Mouse (Mus musculus) fibroblast of lung, adult 2 months (primary cell): ENCODE data around the gene Mybphl.

Source experiments
- DNase-seq: peaks from one replicate; pipeline ENCODE4 v3.0.0-alpha.2; 2011; ENCODE audit warnings: low read depth

The Mybphl gene

DNA sequence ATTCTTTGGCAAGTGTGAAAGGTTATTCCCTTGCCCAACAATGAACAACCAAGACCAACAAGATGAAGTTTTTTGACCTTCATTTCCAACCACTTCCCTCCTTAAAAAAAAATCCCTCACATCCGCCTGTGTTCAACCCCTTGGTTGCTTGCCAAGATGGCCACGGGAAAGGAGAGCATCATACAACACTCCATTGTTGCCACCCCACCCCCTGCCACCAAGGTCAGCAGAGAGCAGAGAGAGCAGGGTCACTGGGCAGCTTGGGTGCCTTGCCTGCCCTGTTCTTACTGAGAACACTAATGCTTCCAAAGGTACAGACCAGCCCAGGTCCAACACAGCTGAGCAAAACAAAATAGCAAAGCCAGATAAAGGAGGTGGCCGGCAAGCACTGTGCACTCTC lies 7.6 kb downstream of the Mybphl start:
- DNase-seq = no peak

DNA sequence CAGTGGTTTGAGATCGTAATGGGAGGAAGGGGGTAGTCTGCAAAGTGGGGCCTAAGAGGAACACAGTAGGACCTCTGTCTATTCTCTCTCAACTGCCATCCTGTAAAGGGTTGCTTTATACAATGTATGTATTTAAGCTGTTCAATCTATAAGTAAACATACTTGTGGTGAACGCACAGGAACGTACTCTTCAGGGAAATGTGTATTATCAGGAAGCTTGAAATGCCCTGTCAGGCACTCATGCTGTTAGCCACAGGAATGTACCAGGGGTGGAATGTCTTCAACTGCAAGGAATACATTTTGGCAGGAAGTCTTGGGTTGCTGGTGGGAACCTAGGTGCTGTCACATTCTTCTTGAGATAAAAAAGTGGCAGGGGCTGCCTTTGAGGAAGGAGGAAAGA lies 8.0 kb downstream of the Mybphl start:
- DNase-seq = no peak

DNA sequence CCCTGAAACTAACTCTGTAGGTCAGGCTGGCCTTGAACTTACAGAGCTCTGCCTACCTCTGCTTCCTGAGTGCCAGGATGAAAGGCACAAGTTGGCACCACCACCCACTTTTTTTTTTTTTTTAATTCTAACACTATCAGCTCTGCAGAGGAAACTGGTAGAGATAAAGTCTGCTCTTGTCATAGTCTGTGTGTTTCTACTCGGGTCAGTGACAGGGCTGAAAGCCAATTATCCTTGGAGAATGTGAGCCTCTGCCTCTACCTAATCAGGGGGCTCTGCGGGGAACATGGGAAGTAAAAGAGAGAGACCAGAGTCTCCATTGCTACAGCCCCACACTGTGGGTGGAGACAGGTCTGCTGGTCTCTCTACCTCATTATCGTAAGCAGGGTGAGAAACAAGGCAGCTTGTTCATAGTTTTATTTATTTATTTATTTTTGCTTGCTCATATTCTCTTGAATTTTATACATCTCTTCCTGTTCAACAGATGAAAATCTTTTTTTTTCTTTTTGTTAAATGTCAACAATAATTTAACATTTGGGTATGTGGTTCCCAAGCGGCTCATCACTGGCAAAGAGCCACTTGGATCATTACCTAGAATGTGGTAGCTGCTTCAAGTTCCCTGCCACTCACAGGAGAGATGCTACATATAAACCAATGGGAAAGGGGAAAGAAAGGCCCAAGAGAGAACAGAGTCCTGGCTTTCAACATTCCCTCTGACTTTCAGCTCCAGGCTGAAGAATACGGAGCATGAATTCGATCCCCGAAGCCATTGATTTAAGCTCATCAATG lies 14.4 kb downstream of the Mybphl start:
- no peak for DNase-seq

DNA sequence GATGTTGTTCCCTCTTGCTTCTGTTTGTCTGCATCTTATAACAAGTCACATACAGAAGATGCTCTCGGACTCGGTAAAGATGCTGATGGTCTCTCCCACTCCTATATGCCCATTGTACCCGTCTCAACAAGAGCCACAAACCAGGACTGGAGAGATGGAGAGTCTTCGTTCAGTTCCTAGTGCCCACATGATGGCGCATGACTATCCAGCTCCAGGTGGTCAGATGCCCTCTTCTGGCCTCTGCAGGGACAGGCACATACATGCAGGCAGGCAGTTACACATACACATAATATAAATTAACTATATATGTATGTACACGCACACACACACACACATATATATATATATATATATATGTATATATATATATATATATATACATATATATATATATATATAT lies 16.0 kb downstream of the Mybphl start:
- no peak for DNase-seq

DNA sequence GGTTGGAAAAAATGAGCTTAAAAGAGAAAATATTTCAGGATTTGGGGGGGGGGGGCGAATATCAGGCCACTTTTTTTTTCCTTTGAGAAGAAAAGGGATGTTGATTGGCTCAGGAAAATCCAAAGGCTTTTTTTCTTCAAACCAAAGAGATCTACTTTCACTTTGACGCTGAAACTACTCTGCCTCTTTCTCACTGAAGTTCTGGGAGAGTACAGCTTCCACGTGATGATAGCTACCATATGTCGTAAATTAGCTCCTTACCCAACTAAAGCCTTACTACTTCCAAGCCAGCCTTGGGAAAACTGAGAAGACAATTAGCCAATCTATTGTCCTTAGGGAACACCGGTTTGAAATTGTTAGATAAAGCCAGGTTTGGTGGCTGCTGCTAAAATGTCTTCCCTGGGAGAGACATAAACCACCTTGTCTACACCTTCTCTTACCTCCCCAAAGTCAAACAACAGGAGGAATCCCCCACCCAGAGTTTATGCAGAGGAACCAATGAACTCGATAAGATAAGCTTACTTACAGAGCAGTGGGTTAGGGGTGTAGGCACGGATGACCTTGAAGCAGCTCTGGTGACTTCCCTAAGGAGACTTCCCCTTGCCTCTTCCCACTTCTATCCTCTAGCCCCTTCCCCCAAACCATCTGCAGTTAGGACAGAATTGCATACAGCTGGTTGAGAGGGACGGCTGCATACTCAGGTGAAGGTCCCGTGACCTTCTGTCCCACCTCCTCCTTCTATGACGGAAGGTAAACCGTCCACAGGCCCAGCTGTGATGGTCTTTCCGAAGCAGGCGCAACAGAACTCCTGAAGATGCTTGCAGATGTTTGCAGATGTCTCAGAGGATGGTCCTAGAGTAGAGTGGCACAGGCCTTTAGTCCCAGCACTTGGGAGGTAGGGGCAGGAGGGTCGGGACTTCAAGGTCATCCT lies 17.5 kb downstream of the Mybphl start:
- DNase-seq = peak; percentile 44

DNA sequence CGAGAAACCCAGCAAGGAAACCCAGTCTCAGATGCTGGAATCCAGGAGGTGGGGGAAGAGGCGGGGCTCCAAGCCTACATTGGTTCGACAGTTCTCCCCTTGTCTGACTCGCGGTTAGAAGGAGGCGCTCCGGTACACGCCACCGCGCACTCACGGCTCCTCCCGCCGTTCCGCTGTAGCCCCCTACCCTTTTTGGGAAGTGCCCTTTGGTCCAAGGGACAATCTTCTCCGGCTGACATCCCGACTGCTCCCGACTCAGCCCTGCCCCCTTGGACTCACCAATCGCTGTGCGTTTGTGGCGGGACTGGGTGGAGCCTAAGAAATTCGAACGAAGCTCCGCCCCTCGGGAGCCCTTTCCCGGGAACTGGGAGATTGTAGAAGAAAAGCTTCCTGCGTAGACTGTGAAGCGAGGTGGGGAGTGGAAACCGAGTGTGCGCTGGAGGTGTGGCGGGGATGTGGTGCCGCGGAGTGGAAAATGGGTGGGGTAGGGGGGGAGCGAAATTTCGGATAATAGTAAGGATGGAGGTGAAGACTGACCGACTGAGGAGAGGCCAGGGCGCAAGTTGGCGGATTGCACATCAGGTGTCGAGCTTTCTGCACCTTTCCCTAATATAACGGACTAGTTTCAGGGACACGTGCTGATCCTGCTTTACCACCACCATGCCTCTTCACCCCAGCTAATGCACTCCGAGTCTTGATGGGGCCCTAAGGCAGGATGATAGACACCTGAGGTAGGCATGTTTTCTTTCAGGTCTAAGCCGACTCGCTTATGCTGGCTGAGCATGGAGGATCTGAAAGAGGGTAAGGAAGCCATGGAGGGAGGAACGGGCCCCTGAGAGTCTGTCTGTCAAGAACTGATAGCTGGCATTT lies 19.0 kb downstream of the Mybphl start, which contains the start of gene Psrc1:
Gene Psrc1 (plus strand): TSS at position 355 of the 870 bp plus-strand sequence.
- peak; percentile 78 for DNase-seq

DNA sequence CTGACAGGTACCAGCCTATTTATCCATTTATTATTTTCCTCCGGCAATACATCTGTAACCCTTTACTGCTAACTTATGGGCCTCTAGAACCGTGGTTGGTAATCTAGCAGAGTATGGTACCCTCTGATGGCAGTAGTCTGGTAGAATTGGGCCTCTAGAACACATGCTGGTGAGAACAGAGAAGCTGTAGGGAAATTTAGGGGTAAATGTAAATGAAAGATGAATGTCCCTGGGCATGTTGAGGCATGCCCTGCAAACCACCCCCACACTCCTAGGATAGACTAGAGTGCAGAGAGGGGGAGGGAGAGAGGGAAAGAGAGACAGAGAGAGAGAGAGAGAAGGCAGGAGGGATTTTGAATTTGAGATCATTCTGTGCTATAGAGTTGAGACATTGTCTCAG lies 19.7 kb downstream of the Mybphl start:
- DNase-seq = no peak

DNA sequence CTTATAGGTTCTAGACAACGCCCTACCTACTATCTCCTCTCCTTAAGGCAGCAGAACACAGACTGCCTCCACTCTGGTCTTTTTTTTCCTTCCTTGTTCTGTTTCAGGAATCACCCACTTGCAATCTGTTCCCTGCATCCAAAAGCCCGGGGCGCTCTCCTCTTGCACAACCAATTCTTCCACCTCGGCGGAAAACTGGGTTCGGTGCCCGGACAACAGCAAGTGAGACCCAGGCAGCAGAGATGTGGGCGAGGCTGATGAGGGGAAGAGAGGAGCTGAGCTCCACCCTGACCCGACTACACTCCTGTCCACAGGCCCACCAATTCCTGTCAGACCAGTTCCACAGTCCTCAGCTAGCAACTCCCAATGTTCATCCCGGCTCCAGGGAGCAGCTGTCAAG lies 21.5 kb downstream of the Mybphl start:
- DNase-seq = no peak

DNA sequence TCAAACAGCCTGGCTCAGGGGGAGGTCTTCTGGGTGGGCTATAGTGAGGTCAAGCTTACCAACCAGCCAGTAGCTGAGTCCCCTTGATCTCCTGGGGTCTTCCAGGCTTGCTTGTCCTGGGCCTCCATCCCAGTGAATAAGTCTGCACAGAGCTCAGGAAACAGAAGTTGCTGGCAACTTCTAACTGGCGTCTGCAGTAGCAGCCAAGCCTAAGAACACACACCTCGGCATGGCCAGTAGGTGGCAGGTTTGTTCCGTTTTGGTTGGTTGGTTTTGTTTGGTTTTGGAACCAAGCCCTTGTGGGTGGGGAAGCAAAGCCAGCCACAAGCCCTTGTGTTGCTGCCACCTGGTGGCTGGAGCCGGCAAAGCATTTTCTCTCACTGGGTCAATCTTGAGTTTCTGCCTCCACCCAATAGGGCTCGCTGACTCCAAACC lies 24.4 kb downstream of the Mybphl start:
- peak; percentile 95 for DNase-seq

DNA sequence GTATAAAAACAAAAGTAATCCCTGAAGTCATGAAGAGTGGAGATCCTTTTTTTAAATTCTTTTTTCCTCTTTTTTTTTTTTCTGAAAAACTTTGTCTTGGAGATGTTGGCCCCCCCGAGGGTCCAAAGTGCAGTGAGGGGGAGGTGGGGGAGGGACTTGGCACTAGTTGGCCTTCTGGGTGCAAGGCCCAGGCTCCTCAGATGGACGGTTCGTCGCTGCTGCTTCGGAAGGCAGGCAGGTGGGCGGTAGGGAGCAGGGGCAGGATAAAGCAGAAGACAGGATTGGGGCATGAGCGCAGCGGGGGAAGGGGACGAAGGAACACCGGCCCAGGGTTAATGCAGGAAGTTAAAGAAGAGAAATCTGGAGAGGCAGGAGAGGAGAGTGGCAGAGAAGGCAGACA lies 27.6 kb downstream of the Mybphl start:
- DNase-seq = no peak

DNA sequence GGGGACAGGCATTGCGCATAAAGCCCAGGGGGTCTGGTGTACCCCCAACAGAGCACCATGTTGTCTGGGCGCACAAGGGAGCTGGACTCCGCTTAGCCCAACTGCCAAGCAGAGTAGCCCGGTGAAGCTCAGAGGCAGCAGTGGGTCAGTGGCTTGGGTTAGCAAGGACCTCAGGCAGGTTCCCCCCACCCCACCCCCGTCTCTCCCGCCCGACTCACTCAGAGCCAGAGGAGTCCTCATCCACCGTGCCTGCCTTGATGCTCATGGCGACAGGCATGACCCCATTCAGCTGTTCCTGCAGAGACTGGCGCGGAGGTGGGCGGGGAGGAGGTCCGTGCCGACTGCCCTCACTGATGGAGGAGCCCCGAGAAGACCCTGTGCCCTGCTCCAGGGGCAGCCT lies 28.1 kb downstream of the Mybphl start:
- DNase-seq = no peak

DNA sequence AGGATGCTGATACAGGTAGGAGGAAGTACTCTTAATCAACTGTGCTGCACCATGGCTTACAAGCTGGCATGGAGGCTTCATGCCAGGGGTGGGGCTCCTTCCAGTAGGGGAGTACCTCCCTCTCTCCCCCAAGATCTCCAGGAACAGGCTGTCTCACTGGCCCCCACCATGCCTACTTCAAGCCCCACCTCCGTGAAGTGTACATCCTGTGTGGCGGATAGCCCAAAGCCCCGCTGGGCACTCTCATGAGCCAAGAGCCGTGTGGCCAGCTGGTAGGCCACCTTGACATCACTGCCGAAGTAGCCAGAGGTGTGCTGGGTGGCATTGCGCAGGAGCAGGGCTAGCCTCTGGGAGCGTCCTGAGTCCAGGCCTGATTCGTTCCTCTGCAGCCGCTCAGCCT lies 33.6 kb downstream of the Mybphl start:
- no peak for DNase-seq

DNA sequence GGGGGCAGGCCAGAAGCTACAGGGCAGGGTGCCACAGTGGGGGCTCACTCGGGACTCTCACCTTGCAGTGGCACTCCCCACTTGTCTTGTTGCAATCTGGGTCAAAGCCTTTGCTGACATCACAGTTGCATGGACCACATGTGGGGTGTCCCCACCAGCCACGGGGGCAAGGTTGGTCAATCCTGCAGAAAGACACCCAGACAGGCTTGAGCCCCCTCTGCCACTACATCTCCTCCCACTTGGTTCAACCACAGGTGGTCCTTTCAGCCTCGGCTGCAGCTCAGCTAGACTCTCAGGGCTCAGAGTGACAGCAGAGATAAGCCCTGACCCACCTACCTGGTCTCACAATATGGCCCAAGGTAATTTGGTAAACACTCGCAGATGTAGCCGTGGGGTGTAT lies 35.7 kb downstream of the Mybphl start:
- no peak for DNase-seq

DNA sequence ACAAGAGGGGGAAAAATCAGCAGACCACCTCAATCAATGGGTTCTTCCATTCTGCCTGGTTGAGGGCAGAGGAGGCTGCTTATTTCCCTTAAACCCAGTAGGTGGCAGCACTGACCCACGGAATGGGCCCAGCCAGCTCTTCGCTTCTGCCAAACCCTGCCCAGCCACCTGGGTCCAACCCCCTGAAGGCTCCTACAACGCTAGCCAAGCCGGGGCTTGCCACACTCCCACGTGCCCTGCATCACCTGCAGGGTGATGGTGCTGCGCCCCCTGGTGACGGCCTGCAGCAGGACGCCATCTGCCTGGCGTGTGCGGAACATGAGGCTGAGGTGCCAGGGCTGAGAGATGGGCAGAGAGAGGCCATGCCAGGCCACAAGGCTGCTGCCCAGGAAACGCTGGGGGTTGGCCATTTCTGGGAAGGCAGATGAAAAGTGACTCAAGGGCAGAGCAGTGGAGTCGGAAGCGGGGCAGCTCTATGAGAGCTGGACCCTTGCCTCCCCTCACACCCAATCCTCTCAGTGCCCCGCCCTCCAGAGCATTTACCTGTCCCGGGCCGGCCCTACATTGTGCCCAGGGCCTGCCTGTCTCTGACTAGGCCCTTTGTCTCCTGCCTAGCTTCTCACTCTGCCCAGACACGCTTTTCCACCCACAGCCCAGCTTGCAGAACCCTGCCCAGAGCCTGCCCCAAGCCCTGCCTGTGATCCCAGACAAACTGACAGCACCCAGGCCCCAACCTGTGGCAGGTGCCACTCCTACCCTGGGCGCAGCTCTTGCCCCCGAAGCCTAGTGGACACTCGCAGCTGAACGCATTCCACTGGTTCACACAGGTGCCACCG lies 37.2 kb downstream of the Mybphl start:
- peak; percentile 93 for DNase-seq

DNA sequence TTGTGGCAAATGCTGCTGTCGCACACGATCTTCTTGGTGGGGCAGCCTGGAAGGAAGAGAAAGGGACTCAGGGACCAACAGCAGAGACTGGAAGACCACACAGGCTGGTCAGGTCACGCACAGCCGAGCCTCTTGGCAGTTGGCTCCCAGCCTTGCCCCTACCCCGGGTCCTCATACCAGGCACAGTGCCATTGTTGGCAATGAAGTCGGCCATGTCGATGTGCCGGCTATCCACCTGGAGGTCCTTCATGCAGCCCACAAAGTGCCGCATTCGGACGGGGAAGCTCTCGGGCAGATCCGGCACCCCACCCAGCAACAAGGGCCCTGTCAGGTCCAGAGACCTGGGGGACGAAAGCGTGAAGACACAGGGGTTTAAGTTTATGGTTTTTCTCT lies 37.8 kb downstream of the Mybphl start:
- DNase-seq = no peak

DNA sequence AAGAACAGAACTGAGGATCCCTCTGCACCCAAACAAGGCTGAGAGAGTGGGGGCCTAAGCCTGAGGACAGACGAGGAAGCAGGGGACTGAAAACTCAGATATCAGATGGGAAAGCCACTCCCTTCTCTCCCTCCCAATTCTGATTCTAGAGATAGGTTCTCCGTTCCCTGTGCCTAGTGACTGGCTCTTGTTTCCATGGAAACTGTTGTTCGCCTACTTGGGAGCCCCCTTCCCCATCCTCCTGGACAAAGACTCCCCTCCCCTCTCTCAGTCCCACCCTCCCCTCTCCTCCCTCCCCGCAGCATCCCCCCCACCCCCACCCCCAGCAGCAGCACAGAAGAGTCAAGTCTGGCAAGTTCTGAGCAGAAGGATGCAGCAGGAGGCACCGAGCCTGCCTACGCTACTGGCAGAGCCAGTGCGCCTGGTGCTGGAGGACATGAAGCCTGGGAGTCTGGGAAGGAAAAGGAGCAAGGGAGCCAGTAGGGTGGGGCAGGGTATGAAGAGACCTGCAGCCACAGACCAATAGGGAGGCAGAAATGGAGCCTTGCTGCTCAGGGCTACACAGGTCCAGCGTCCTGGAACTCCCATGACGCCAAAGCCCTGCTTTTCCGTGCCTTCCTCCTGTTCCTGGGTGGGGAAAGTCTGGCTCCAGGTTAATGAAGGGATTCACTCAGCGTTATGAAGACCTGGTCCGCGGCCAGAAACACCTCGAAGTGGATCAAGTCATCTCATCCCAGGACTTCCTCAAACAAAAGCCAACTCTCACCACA lies 41.0 kb downstream of the Mybphl start:
- DNase-seq = no peak

DNA sequence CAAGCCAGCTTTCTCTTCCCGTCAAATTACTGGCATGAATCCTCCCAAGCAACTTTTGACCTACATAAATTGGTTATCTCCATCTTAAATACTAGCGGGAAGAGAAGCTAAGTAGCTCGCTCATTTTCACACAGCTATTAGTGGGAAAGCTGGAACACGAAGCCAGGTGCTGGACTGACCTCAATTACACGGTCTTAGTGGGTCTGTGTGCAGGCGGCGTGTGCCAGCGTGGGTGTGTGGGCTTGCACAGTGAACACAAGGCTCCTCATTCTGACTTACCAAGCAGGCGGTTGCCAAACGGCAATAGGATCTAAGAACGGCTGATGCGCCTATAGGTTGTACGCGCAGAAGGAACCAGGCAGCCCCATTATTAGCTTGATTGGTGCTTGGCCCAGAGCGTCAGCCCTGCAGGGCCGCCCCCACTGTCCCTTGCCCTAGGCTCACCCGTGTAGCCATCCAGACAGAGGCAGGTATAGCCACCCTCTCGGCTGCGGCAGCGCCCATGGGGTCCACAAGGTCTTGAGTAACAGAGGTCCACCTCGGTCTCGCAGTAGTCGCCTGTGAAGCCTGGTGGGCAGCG lies 41.7 kb downstream of the Mybphl start:
- DNase-seq = no peak

DNA sequence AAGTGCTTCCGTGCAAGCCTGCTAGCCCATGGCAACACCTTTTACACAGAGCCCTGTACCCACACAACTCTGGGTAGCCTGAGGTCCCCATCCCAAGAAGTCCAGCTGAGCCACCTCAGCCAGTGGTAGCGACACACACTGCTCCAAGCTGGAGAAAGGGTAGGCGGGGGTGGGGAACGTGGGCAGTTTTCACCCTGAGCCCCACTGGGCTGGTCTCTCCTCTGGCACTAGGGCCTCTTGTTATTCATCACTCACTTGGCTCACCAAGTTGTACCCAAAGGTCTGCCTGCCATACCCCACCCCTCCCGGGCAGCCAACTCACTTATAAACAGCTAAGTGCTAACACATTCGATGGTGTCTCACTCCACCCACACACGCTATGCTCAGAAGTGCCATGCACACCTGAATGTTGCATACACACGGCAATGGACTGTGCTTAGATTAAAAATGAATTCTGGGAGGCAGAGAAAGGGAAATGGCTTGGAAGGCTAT lies 43.9 kb downstream of the Mybphl start:
- no peak for DNase-seq

DNA sequence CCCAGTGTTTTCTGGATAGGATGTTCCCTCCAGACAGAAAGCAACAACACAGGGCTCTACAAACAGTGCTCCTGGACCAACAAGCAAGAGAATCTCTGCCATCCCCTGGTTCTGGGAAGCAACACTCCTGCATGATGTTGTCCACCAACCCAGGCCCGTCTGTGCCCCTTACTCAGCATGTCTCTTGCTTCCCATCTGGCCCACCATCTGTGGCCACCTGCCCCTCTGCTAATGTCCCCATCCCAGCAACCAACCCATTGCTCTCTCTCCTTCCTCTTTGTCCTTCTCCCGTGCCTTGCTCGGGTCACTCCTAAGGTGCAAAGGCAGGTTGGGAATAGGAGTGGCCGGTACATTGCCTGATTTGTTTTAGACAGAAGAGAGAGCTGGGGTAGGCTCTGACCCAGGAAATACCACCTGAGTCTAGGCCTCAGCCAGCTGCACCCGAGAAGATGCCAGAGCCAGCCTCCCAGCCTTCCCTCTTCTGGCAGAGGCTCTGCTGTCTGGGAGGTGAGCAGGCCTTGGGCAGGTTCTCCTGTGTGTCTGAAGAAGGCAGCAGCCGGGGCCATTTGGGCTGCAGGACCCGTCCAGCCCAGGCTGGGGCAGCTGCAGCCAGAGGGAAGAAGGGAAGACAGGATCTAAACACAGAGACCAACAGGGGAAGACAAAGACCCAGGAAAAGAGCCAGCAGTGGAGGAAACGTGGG lies 45.1 kb downstream of the Mybphl start:
- DNase-seq = no peak
